14 mouse cellular contexts compared by ENCODE assay signal in genomic region chr13:37629271-37629899, GRCm38 (mm10).
DNase-seq lines count a peak whose midpoint lies in the region; ATAC-seq lines count a peak whose summit lies in the region.
"Had no signal": no experiment of that assay in that cellular context is flagged by ENCODE, and none has a peak within 500 bp of the region (broad histone marks: within the 10 kb centered on the region; RNA-seq: fewer than 3 reads in every experiment).

No protein-coding gene starts in this region.

- H3K4me1 ChIP-seq in heart, embryonic 13.5 days: peaks cover 26% of the 10 kb centered on the region
- H3K4me1 ChIP-seq in limb, embryonic 12.5 days (replicated peaks): peaks cover 23% of the 10 kb centered on the region
- H3K4me1 ChIP-seq in hindbrain, embryonic 12.5 days: no peaks in the 10 kb centered on the region

- no peaks in the 10 kb centered on the region for H3K36me3 ChIP-seq in heart, embryonic 13.5 days
- no peaks in the 10 kb centered on the region for H3K36me3 ChIP-seq in limb, embryonic 12.5 days
- H3K36me3 ChIP-seq in hindbrain, embryonic 12.5 days: no peaks in the 10 kb centered on the region
- H3K36me3 ChIP-seq: G1E had no signal

- 32% methylated on average over 6 of the region's 6 CpGs for WGBS in heart, embryonic 13.5 days
- 55% methylated on average over 6 of the region's 6 CpGs for WGBS in limb, embryonic 12.5 days
- 77% methylated on average over 6 of the region's 6 CpGs for WGBS in hindbrain, embryonic 12.5 days

- no peak overlapping the region for H3K9ac ChIP-seq in heart, embryonic 13.5 days
- no peak overlapping the region for H3K9ac ChIP-seq in limb, embryonic 12.5 days (replicated peaks)
- no peak overlapping the region for H3K9ac ChIP-seq in hindbrain, embryonic 12.5 days

- no peak overlapping the region for H3K4me3 ChIP-seq in heart, embryonic 13.5 days
- H3K4me3 ChIP-seq in limb, embryonic 12.5 days (replicated peaks): no peak overlapping the region
- H3K4me3 ChIP-seq in hindbrain, embryonic 12.5 days: no peak overlapping the region

- no peak overlapping the region for H3K4me2 ChIP-seq in heart, embryonic 13.5 days
- H3K4me2 ChIP-seq in limb, embryonic 12.5 days: no peak overlapping the region
- H3K4me2 ChIP-seq in hindbrain, embryonic 12.5 days (replicated peaks): no peak overlapping the region

- H3K9me3 ChIP-seq in heart, embryonic 13.5 days: peaks cover 8% of the 10 kb centered on the region; the same call in 1 of the 2 replicates
- peaks cover 4% of the 10 kb centered on the region; the same call in 1 of the 2 replicates for H3K9me3 ChIP-seq in limb, embryonic 12.5 days
- H3K9me3 ChIP-seq in hindbrain, embryonic 12.5 days (replicated peaks): peaks cover 6% of the 10 kb centered on the region; the same call in 1 of the 2 replicates
- H3K9me3 ChIP-seq: G1E had no signal

- H3K27me3 ChIP-seq in heart, embryonic 13.5 days (replicated peaks): no peaks in the 10 kb centered on the region
- H3K27me3 ChIP-seq in limb, embryonic 12.5 days: no peaks in the 10 kb centered on the region
- no peaks in the 10 kb centered on the region for H3K27me3 ChIP-seq in hindbrain, embryonic 12.5 days

- peak; percentile 8 to 21 for DNase-seq in cerebellum, postnatal 10 days
- DNase-seq in cerebellum, adult 11-12 months: no peak
- DNase-seq in gastrocnemius, postnatal 10 days: peak; percentile 13
- DNase-seq in layer of hippocampus, postnatal 14 days (ENCODE audit: low spot score in 2 of 2): no peak
- DNase-seq: B cell, adult 2 months; kidney, adult 9 months; retina, postnatal 1 day; thymus, postnatal 36 days had no signal

- peak; percentile 19; the same call in 1 of the 2 replicates for ATAC-seq in heart, embryonic 13.5 days (ENCODE audit: extremely low read depth, insufficient number of reproducible peaks, low FRiP score, low TSS enrichment)
- peak; percentile 46 for ATAC-seq in limb, embryonic 12.5 days (ENCODE audit: insufficient number of reproducible peaks, insufficient read depth, low FRiP score, low TSS enrichment, low read depth)
- no peak for ATAC-seq in hindbrain, embryonic 12.5 days (ENCODE audit: low FRiP score)
- ATAC-seq in monocyte, adult 5-6 weeks (replicated peaks; ENCODE audit: insufficient number of reproducible peaks, low FRiP score, low TSS enrichment, poor library complexity, severe bottlenecking): no peak
- ATAC-seq: hindbrain, embryonic 16.5 days had no signal

- H3K27ac ChIP-seq in heart, embryonic 13.5 days (replicated peaks): peak overlapping the region; percentile 78
- peak overlapping the region; percentile 79 for H3K27ac ChIP-seq in limb, embryonic 12.5 days
- no peak overlapping the region for H3K27ac ChIP-seq in hindbrain, embryonic 12.5 days

Comparison
In these comparisons a context has a peak if more than half of its experiments do, and no peak if none do; other contexts are left out.
1. DNase-seq: peak in cerebellum, postnatal 10 days (2 of 2) and gastrocnemius, postnatal 10 days (single experiment); none in cerebellum, adult 11-12 months (single experiment) and layer of hippocampus, postnatal 14 days (0 of 2).
2. ATAC-seq: peak in heart, embryonic 13.5 days (single experiment) and limb, embryonic 12.5 days (single experiment); none in hindbrain, embryonic 12.5 days (single experiment) and monocyte, adult 5-6 weeks (single experiment).